Mouse (Mus musculus): Measurements from ENCODE around the gene Trpm8.

Trpm8 gene

DNA sequence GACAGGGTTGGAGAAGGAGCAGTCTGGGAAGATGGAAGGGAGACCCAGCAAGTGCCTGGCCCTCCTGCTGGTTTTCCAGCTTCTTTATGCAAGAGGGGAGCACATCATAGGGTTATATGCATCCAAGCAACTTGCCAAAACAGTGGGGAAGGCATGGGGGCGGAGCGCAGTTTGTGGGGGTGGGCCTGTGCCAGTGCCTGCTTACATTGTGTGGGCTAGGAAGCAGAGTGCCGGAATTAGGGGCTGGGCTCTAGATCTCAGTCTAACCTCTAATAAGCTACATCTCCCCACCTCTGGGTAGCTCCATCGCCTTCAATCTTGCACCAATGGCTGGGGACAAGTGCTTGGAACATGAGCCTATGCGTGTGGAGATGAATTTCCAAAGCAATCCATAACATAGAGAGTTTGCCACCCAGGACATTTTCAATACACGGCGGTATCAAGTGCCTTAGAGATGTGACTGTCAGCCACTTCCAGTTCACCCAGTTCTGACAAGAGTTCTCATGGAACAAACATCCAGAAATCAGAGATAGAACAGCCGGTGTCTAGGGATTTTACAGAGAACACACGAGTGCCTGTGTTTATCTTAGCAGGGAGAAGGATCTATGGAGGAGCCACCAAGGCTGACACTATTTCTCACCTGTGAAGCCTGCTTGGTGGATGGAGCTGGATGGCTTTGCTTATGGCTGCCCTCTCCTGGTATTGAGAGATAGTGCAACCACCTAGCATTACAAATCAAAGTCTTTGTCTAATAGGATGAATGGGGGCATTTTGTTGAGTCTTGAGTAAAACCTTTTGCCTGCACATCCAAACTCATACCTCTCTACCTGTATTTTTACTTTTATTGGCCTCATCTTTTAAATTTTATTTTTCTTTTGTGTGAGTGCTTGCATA, 23.9 kb downstream of the Trpm8 start:
- DNase-seq (ENCODE audit: low spot score in 2 of 2), result no peak

DNA sequence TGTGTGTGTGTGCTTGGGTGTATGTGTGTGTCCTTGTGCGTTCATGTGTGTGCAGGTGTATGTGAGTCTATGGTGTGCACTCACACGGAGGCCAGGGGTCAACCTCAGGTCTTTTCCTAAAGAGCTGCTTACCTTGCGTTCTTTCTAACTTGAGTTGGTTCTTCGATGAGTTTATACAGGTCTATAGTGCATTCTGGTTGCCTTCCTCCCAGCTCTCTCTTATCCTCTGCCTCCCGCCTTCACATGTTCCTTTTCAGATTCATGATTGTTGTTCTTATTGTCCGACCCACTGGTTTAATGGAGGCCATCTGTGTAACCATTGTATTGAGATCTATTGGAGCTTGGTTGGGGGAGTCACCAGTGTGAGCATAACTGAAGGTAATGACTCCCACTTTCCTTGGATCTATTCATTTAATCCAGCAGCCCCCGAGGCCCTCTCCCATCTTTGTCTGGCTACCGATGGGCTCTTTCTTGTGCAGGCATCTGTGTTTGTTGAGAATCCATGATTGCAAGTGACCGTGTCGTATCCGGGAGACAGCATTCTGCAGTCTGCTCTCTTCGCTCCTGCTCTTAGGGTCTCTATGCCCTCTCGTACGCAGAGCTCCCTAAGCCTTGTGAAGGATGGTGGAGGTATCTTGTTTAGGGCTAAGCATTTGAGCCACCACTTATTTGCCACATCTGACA, 24.7 kb downstream of the Trpm8 start:
- no peak for DNase-seq (ENCODE audit: low spot score in 2 of 2)

DNA sequence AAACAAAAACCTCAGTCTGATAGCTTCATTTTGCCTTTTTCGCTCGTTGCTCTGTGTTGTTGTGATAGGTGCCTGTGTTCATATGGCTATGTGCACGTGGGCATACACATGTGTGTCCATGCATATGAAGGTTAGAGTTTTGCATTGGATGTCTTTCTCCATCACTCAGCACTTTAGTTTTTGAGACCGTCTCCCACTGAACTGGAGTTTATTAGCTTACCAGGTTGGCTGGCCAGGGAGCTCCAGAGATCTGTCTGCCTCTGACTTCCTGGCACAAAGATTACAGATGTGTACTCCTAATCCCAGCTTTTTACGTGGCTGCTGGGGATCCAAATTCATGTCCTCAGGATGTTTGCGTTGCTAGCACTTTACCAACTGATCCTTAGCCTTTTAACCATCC, 26.3 kb downstream of the Trpm8 start:
- DNase-seq (ENCODE audit: low spot score in 2 of 2), result no peak

DNA sequence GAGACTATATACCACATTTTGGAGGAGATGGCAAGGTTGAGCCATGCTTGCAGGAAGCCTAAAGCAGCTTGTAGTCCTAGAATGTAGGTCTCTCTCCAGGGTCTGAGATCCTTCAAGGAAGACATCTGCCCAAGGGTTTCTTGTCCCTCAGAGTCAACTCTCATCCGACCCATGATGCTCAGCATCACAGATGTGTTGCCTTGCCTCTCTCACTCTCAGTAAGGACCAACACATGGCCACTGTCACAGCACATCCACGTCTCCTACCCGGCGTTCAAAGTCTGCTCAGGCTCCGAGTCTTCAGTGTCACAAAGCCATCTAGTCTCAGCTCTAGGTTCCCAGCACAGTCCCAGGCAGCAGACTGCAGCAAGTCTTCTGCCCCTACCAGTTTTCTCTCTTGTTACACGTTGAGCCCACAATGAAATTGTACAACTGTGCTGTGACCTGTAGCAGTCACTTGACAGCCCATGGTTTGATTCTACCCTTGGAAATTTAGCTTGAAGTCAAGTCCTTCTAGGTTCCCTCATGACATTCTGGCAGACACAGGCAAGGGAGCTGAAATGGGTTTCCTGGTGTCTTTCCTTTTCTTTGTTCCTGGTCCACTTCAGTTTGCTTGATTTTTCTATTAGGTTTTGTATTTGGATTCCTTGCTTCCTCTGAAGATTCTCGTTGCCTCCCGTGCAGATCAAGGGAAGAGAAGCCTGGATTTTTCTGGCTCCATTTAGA, 27.0 kb downstream of the Trpm8 start:
- no peak for DNase-seq (ENCODE audit: low spot score in 2 of 2)

DNA sequence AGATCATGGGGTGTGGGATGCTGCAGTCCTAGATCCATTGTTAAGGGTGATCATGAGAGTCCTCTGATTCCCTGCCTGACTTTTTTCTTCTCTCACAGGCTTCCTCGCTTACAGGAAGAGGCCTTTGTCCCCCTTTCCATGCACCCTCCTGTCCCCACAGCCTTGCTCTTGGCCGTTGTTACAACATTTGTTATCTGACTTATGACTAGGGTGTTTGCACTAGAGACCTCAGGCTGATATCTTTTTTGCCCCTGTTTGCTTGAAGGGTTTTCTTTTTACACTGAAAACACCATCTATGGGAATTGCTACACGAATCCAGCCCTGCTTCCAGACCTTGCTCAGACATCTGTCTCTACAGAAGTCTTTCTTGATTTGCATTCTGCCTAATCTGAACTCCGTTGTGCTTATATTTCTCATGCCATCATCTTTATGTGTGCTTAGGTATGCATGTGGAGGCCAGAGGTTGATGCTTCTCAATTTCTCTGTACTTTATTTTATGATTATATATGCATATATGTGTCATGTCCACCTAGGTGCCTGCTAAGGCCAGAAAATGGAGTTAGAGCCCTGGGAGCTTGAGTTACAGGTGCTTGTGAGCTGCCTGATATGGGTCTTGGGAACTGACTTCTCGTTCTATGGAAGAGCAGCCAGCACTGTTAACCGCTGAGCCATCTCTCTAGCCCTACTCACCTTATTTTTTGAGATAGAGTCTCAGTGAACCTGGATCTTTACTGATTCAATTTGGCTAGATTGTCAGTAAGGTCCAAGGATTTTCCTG, 27.7 kb downstream of the Trpm8 start:
- DNase-seq (ENCODE audit: low spot score in 2 of 2), result no peak

DNA sequence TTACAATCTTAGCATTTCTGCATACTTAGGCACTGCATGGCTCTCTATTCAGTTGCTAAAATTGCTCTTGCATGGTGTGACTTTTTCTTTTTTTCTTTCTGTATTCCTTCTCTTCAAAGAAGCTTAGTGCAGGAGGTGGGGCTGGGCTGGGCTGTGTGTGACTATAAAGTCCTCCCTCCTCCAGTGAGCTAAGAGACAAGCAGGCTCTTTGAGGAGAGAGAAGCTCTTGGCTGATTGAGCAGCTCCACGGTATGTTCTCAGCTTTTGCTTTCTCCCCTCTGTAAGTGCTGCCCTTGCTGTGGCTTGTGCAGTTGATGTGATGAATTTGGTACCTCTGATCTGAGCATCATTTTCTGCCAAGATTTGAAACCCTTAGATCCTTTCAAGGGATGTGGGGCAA, 29.1 kb downstream of the Trpm8 start:
- no peak for DNase-seq (ENCODE audit: low spot score in 2 of 2)

DNA sequence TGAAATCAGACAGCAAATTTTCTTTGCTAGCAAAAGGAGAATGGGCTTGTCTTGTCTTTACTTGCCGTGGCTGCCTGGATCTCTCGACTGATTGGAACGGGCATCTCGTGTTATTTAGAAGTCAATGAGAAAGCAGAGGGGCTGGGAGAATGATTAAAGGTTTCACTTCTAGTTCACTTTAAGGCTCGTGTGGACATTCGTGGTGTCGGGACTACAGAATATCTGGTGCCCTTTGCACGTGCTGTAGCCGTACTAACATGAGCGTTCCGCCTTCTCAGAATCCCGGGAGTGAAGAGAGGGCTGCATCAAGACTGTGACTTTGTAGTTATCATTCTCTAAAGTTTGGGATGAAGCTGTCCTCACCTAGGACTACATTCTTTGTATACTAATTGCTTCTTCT, 29.7 kb downstream of the Trpm8 start:
- no peak for DNase-seq (ENCODE audit: low spot score in 2 of 2)

DNA sequence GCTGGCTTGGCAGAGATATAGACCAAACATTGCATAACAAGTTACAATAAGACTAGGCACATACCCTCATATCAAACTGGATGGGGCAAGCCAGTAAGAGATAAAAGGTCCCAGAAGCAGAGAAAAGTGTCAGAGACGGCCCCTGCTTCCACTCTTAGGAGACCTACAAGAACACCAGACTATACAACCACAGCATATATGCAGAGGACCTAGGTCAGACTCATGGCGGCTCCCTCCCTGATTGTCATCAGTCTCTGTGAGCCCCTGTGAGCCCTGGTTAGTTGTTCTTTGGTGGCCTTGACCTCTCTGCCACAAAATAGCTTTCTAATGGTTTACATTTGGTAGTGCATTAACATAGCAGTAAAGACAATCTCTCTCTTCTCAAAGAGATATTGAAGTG, 31.6 kb downstream of the Trpm8 start:
- DNase-seq (ENCODE audit: low spot score in 2 of 2), result no peak

DNA sequence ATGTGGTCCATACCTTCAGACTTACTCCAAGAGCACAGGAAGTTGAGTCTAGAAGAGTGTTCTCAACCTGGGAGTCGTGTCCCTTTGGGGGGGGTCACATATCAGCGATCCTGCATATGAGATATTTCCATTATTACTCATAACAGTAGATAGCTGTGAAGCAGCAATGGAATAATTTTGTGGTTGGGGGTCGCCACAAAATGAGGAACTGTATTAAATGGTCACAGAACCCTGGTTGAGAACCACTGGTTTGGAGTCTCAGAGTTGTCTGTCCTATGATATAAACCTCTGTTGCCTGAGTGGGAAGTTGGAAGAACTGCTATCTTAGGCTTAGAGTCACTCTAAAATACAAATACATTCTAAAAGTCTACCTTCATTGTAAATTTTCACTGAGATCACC, 32.4 kb downstream of the Trpm8 start:
- no peak for DNase-seq (ENCODE audit: low spot score in 2 of 2)

DNA sequence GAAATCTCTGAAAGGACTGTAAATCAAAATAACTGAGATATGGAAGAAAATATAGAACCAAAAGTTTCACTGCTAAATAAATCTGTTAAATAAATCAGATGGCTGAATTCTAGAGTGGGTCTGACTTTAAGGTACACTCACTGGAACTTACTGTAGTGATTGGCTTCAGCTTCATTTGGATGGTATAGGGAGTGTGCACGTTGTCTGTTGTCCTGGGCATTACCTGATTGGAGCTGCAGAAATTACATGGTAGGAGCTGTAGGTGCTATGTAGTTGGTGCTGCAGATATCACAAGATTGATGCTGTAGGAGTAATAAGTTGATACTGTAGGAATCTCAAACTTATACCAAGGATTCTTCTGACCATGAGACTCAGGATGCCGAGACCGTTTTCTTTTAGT, 32.9 kb downstream of the Trpm8 start:
- no peak for DNase-seq (ENCODE audit: low spot score in 2 of 2)

DNA sequence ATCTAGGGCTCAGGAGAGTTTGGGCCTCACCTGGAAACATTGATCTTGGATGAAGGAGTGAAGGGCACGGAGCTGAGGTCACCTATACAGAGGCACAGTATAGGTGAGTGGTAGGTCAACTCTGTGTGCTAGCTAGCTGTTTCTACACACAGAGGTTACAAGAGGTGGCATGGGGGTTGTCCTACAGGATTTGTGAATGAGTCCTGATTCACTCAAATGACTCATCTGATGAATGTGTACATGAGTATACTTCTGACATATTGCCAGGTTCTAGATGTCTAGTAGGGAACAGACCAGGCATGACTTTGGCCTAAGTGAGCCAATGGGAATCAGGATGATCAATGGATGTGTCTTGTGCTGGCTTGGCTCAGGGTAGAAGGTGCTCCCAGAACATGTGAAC, 39.8 kb downstream of the Trpm8 start:
- DNase-seq (ENCODE audit: low spot score in 2 of 2), result no peak

DNA sequence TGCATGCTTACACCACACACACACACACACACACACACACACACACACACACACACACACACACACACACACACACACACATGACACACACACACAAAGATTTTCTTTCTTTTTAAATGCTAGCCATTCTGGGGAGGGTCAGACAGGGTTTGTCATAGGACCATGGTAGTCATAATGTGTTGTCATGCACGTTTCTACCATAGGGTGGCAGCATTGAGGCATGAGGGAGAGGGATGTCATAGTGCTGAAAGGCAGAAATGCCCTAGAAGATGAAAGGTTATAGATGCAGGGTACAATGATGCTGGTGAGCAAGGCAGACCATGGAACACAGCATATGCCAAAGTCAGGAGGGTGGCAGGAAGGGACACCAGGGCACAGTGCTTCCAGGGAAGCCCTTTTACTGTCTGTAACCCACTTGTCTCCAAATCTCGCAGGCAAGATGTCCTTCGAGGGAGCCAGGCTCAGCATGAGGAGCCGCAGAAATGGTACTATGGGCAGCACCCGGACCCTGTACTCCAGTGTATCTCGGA, 41.1 kb downstream of the Trpm8 start:
- no peak for DNase-seq (ENCODE audit: low spot score in 2 of 2)

DNA sequence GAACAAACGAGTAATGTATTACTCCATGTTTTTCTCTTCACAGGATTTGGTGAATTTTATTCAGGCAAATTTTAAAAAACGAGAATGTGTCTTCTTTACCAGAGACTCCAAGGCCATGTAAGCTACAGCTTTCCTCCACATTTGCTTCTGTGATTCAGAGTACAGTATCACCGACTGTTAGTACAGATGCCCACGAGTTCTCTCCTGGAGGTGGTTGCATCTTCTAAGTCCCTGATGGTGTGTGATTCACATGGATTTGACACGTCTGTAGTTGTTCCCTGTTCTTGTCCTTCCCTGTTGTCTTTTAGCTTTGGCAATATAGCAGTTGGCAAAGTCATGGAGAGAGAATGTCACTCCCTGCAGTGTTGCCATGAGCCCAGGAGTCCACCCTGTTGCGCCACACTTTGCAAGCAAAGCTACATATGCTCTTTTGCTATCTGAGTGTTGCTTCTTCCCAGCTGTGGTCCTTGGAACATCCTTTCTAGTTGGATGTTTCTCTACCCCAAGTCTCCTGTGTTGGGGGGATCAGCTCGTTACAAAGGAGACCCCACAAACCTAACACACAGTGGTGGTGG, 43.4 kb downstream of the Trpm8 start:
- no peak for DNase-seq (ENCODE audit: low spot score in 2 of 2)

DNA sequence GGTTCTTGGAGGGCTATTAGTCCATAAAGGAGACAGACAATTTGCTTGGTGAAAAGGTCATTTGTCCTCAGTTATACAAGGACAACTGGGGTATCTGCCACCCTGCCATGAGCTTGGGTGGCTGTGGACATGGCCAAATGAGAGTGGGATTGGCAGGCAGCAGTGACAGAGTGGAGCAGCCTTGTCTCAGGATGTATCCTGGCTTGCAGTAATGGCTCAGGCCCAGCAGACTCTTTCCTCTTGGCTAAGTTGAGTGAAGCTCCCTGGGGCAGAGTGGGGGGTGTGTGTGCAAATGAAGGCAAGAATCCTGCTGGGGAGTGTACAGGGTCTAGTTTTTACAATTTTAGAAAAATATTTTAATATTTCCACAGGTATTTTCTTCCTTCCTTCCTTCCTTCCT, 44.7 kb downstream of the Trpm8 start:
- DNase-seq (ENCODE audit: low spot score in 2 of 2), result no peak

DNA sequence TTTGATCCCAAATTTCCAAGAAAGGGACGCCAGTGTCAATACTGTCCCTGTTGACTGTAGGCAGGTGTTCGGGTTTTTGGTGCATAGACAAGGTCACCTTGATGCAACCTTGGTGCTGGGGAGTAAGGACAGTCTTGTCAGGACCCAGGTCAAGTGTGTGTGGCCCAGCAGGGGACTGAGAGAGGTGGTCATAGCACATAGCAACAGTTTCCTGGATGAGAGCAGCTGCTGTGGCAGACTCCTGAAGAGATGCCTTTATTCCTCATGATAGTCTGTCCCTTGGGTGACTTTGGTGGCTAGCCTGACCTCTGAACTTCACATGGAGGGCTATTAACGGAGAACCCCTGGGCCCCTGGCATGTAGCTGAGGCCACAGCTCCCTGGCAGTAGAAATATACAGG, 45.6 kb downstream of the Trpm8 start:
- no peak for DNase-seq (ENCODE audit: low spot score in 2 of 2)

DNA sequence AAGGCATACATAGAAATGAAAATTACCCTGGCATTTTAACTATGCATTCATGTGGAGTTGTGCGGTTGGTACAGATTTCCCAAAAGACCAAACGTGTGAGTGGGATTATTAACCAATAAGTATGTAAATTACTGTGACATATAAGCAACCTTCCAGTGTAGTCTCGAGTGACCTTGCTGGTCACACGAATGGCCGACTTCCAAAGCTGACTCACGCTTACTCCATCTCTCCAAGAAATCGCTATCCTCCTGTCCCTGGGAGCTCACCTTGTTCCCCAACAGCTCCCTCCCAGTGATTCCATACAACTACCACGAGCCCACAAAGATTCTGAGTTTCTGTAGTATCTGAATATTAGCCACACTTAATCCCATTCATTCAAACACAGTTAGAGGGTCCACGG, 62.0 kb downstream of the Trpm8 start:
- DNase-seq (ENCODE audit: low spot score in 2 of 2), result no peak

DNA sequence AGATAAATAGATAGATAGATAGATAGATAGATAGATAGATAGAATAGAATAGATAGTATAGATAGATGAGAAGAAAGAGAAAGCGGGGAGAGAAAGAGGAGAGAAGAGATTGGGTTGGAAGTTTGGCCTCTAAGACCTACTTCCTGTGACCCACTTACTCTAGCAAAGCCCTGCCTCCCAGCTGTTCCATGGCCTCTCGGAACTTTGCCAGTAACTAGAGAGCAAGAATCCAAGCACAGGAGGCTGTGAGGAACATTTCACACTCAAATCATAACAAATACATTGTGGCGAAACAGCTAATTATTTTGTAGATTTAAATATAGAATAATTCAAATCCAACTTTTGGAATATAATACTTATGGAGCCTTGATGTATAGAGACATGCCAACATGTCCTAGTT, 65.2 kb downstream of the Trpm8 start:
- DNase-seq (ENCODE audit: low spot score in 2 of 2), result no peak

DNA sequence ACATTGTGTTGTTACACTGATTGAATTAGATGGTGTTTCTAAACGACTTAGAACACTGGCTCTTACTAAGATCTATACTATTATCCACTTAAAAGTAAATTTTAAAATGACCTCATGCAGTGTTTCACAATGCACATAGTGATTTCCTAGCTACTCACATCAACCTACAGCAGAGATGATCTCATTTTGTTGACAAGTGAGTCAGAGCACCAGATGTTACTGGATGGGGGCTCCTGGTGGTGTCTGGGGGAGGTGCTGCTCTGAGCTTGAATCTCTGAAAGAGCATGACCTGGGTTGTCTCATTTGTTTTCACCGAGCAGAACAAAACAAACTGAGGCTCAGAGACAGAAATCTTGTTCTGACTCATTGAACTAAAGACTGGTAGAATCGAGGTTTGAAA, 68.1 kb downstream of the Trpm8 start:
- no peak for DNase-seq (ENCODE audit: low spot score in 2 of 2)

DNA sequence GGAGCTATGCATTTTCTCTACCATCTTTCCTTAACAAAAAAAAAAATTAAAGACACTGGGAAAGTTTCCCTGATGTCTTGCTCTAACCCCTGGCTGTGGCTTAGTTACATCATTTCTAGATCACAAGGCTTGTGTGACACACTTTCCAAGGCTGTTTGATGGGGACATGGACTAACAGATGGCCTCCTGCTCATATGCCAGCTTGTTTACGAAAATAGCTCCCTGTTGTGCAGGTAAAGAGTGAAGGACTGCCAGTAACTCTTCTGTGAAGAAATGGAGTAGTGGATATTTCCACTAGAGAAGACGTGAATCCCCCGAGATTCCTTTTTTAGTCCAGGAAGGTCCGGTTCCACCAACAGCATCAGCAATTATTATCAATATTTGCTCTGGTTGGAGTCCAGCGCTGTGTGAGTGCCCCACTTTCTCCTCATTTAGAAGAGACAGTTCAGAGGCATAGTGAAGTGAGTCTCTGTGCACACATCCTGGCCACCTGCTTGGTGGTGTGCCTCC, 71.1 kb downstream of the Trpm8 start:
- DNase-seq (ENCODE audit: low spot score in 2 of 2), result no peak

DNA sequence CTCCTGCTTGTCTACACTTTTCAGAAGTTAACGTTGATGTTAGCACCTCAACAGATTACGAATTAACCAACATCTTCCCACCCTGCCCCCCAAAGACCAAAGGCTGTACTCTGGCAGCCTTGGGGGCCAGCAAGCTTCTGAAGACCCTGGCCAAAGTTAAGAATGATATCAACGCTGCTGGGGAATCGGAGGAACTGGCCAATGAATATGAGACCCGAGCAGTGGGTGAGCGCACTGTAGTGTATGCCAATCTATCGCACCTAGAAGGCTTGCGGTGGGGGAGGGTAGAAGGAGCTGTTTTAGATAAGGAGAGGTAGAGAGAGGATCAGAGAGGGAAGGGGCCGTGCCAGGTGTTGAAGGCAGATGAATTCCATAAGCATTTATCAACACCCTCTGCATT, 73.3 kb downstream of the Trpm8 start:
- DNase-seq (ENCODE audit: low spot score in 2 of 2), result no peak

DNA sequence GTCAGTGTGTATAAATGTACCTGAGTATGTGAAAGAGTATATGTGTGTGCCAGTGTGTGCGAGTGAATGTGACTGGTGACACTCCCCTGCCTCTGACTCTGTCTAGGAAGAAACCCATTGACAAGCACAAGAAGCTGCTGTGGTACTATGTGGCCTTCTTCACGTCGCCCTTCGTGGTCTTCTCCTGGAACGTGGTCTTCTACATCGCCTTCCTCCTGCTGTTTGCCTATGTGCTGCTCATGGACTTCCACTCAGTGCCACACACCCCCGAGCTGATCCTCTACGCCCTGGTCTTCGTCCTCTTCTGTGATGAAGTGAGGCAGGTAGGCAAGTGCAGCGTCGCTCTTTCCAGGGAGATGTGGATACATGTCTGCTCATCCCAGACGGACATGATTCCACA, 77.6 kb downstream of the Trpm8 start:
- no peak for DNase-seq (ENCODE audit: low spot score in 2 of 2)
